Mouse (Mus musculus): Measurements from ENCODE around the gene Selenos. TPM values are rescaled to one million over a fixed set of nuclear protein-coding genes. Genes with fewer than 3 reads are reported as not detected.

The Selenos gene
- total RNA-seq (2012; rRNA removed) = 79.0 and 82.1 TPM in 2 replicates

DNA sequence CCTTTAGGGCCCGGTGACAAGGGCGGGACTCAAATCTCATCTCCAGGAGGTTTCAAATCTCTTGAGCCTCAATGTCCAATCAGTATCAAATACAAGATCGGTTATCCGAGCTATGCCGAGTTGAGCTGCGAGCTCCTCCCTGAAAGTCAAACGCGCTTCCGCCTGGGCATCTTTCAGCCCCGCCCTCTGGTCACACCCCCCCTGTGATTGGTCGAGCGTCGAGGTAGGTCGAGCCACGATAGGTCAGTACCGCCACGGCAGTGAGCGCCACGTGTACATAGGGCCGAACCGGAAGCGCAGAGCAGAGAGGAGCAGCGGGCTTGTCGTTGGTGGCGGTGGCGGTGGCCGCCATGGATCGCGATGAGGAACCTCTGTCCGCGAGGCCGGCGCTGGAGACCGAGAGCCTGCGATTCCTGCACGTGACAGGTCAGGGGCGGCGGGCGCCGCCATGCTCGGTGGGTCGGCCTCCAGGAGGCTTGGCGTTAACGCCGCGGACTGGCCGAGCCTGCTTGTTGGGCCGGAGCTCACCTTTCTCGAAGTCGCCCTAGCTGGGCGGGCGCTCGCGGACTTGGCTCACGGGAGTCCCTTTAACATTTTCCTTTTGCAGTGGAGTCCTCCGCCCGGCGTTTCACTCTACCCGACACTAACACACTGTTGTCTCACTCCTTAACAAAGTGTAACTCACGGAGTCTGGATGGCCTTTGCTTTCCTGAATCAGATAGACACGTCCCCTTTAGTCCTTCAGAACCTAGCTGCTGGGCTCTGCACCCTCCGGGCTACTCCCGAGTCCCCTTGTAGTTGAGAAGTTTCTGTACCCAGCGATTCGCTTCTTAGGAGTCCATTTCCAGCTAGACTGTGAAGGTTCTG is at the start of gene Selenos:
Selenos (plus strand) TSS at position 286 of the 867 bp plus-strand sequence.
- peak; percentile 98 for DNase-seq (ENCODE audit: low read depth, low spot score)
- no peak within 1 kb of the TSS for H3K27ac ChIP-seq (ENCODE audit: insufficient read depth, low read depth, low read length, poor library complexity, severe bottlenecking)
- H3K4me3 ChIP-seq (ENCODE audit: insufficient read depth in 1 of 2, low read depth in 1 of 2, low read length in 2 of 2, poor library complexity in 1 of 2, severe bottlenecking in 1 of 2) = peak within 1 kb of the TSS; percentile 78 to 84
- H3K9me3 ChIP-seq (ENCODE audit: control insufficient read depth, insufficient read depth, low read depth, low read length) = no peaks in the 10 kb centered on the region
- H3K9ac ChIP-seq (ENCODE audit: insufficient read depth, low read depth, low read length, poor library complexity, severe bottlenecking) = peak within 1 kb of the TSS; percentile 89
- peaks cover 20% of the 10 kb centered on the region for H3K36me3 ChIP-seq (ENCODE audit: control insufficient read depth, insufficient read depth, low read length, poor library complexity, severe bottlenecking)
- in situ Hi-C loops (cut with MboI; ENCODE audit: low sequenced_read_pairs in 2 of 2, unreplicated experiment in 2 of 2) = no loop called here
- peaks cover 0 to 4% of the 10 kb centered on the region in 2 experiments; a peak in 1 of 4 replicates for H3K4me1 ChIP-seq (ENCODE audit: control insufficient read depth in 2 of 2, insufficient read depth in 2 of 2, low read length in 2 of 2, poor library complexity in 1 of 2)
- peak; percentile 80 for TF ChIP-seq CHD2 (IDR thresholded peaks at IDR 0.05; ENCODE audit: low read depth, low read length)
- TF ChIP-seq HCFC1 (IDR thresholded peaks at IDR 0.05; ENCODE audit: borderline replicate concordance, insufficient read depth, low read length) = peak; percentile 39; the same call in 1 of the 2 replicates
- TF ChIP-seq ZNF384 (IDR thresholded peaks at IDR 0.05; ENCODE audit: low read depth, low read length) = no peak

- peaks cover 10% of the 10 kb centered on the region; the same call in 1 of the 2 replicates for H3K36me3 ChIP-seq (ENCODE audit: control insufficient read depth, insufficient read depth, low read length, poor library complexity, severe bottlenecking)
- no peaks in the 10 kb centered on the region for H3K4me1 ChIP-seq (ENCODE audit: control insufficient read depth in 2 of 2, insufficient read depth in 2 of 2, low read length in 2 of 2, poor library complexity in 1 of 2)
- no peak overlapping the region for H3K9ac ChIP-seq (ENCODE audit: insufficient read depth, low read depth, low read length, poor library complexity, severe bottlenecking)
- no peak overlapping the region for H3K27ac ChIP-seq (ENCODE audit: insufficient read depth, low read depth, low read length, poor library complexity, severe bottlenecking)
- no peak for TF ChIP-seq HCFC1 (IDR thresholded peaks at IDR 0.05; ENCODE audit: borderline replicate concordance, insufficient read depth, low read length)
- TF ChIP-seq ZNF384 (IDR thresholded peaks at IDR 0.05; ENCODE audit: low read depth, low read length) = no peak
- TF ChIP-seq CHD2 (IDR thresholded peaks at IDR 0.05; ENCODE audit: low read depth, low read length) = no peak
- TF ChIP-seq ZC3H11A (IDR thresholded peaks at IDR 0.05; ENCODE audit: borderline replicate concordance, low read depth, low read length) = no peak
- no peak for TF ChIP-seq MAFK (IDR thresholded peaks at IDR 0.05; ENCODE audit: insufficient read depth, low read depth, low read length)
- in situ Hi-C loops (cut with MboI; ENCODE audit: low sequenced_read_pairs in 2 of 2, unreplicated experiment in 2 of 2) = no loop called here
- no peaks in the 10 kb centered on the region for H3K9me3 ChIP-seq (ENCODE audit: control insufficient read depth, insufficient read depth, low read depth, low read length)
- H3K4me3 ChIP-seq (ENCODE audit: insufficient read depth in 1 of 2, low read depth in 1 of 2, low read length in 2 of 2, poor library complexity in 1 of 2, severe bottlenecking in 1 of 2) = no peak overlapping the region
- DNase-seq (ENCODE audit: low read depth, low spot score) = no peak
These were observed 42.6 kb upstream of the Selenos start for GRCm38 (mm10) chr7:66036809-66037208.

DNA sequence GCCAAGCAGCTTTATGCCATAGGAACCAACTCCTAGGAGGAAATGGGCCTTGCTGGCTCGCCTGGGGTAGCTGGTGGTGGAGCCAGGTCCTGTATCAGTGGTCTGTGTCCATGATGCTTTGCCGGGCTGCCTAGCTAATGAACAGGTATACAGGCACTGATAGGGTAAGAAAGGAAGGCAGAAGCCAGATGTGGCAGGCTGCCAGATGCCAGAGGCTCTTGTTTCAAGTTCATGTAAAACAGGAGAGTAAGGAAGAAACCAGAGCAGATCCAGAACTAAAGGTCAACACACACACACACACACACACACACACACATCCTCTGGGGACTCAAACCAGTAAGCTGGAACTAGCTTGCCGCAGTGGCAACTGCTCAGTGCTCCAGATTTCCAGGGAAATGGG is 41.2 kb upstream of the Selenos start:
- DNase-seq (ENCODE audit: low read depth, low spot score) = no peak
- no peak overlapping the region for H3K27ac ChIP-seq (ENCODE audit: insufficient read depth, low read depth, low read length, poor library complexity, severe bottlenecking)
- no peaks in the 10 kb centered on the region for H3K4me1 ChIP-seq (ENCODE audit: control insufficient read depth in 2 of 2, insufficient read depth in 2 of 2, low read length in 2 of 2, poor library complexity in 1 of 2)
- no peak overlapping the region for H3K4me3 ChIP-seq (ENCODE audit: insufficient read depth in 1 of 2, low read depth in 1 of 2, low read length in 2 of 2, poor library complexity in 1 of 2, severe bottlenecking in 1 of 2)
- H3K9ac ChIP-seq (ENCODE audit: insufficient read depth, low read depth, low read length, poor library complexity, severe bottlenecking) = no peak overlapping the region
- peaks cover 10% of the 10 kb centered on the region; the same call in 1 of the 2 replicates for H3K36me3 ChIP-seq (ENCODE audit: control insufficient read depth, insufficient read depth, low read length, poor library complexity, severe bottlenecking)
- in situ Hi-C loops (cut with MboI; ENCODE audit: low sequenced_read_pairs in 2 of 2, unreplicated experiment in 2 of 2) = no loop called here
- H3K9me3 ChIP-seq (ENCODE audit: control insufficient read depth, insufficient read depth, low read depth, low read length) = no peaks in the 10 kb centered on the region
- TF ChIP-seq MAFK (IDR thresholded peaks at IDR 0.05; ENCODE audit: insufficient read depth, low read depth, low read length) (no peak), ZNF384 (IDR thresholded peaks at IDR 0.05; ENCODE audit: low read depth, low read length) (no peak), HCFC1 (IDR thresholded peaks at IDR 0.05; ENCODE audit: borderline replicate concordance, insufficient read depth, low read length) (no peak), ZC3H11A (IDR thresholded peaks at IDR 0.05; ENCODE audit: borderline replicate concordance, low read depth, low read length) (no peak), CHD2 (IDR thresholded peaks at IDR 0.05; ENCODE audit: low read depth, low read length) (no peak)

DNA sequence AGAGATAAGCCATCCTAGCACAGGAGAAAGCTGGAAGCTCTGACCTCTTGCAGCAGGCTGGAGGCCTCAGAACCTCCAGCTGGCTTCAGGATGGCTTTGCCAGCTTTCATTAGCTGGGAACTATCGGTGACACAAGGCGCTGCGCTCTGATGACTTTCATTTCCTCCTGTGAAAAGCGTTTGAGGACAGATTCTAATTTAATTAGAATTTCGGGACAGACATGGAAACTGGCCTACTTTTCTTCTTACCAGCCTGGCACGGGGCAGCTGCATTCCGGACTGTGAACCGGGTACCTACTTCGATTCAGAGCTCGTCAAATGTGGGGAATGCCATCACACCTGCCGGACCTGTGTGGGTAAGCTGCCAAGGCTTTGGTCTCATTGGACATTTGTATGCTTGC is 40.7 kb upstream of the Selenos start:
- peaks cover 10% of the 10 kb centered on the region; the same call in 1 of the 2 replicates for H3K36me3 ChIP-seq (ENCODE audit: control insufficient read depth, insufficient read depth, low read length, poor library complexity, severe bottlenecking)
- TF ChIP-seq ZC3H11A (IDR thresholded peaks at IDR 0.05; ENCODE audit: borderline replicate concordance, low read depth, low read length) (no peak), ZNF384 (IDR thresholded peaks at IDR 0.05; ENCODE audit: low read depth, low read length) (no peak), CHD2 (IDR thresholded peaks at IDR 0.05; ENCODE audit: low read depth, low read length) (no peak), MAFK (IDR thresholded peaks at IDR 0.05; ENCODE audit: insufficient read depth, low read depth, low read length) (no peak), HCFC1 (IDR thresholded peaks at IDR 0.05; ENCODE audit: borderline replicate concordance, insufficient read depth, low read length) (no peak)
- no peak overlapping the region for H3K27ac ChIP-seq (ENCODE audit: insufficient read depth, low read depth, low read length, poor library complexity, severe bottlenecking)
- in situ Hi-C loops (cut with MboI; ENCODE audit: low sequenced_read_pairs in 2 of 2, unreplicated experiment in 2 of 2) = no loop called here
- H3K9me3 ChIP-seq (ENCODE audit: control insufficient read depth, insufficient read depth, low read depth, low read length) = no peaks in the 10 kb centered on the region
- H3K4me3 ChIP-seq (ENCODE audit: insufficient read depth in 1 of 2, low read depth in 1 of 2, low read length in 2 of 2, poor library complexity in 1 of 2, severe bottlenecking in 1 of 2) = no peak overlapping the region
- H3K4me1 ChIP-seq (ENCODE audit: control insufficient read depth in 2 of 2, insufficient read depth in 2 of 2, low read length in 2 of 2, poor library complexity in 1 of 2) = no peaks in the 10 kb centered on the region
- no peak overlapping the region for H3K9ac ChIP-seq (ENCODE audit: insufficient read depth, low read depth, low read length, poor library complexity, severe bottlenecking)
- DNase-seq (ENCODE audit: low read depth, low spot score) = no peak
